9 mouse cellular contexts compared by ENCODE assay signal in the genomic region with DNA sequence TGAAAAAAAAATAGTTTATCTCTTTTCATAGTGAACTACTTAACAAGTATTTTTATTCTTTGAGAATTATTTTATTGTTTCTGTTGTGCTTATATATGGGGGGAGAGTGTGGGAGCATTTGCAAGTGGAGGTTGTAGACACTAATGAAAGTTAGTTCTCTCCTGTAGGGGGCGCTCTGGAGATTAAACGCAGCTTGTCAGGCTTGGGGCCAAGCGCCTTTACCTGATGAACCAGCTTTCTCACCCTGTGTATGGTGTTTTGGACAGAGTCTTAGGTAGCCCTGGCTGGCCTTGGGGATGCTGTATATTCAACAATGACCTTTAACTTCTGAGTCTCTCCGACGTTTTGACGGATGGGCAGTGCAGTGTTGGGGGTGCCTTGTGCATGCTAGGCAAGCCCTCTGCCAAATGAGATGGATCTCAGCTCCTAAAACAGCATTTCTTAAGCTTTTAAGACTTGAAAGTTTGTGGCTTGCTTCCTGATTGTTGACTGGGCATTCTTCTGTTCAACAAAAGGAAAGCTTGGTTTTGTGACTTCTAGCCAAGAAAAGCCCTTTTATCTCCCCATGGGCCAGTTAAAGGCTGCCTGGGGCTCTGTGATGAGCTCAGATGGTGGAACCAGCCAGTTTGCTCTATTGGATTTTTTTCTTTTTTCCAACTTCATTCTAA.
DNase-seq lines count a peak whose midpoint lies in the region; ATAC-seq lines count a peak whose summit lies in the region.
"Had no signal": no experiment of that assay in that cellular context is flagged by ENCODE, and none has a peak within 500 bp of the region (broad histone marks: within the 10 kb centered on the region; RNA-seq: fewer than 3 reads in every experiment).

No protein-coding gene starts in this region.

- H3K36me3 ChIP-seq in midbrain, embryonic 12.5 days, result no peaks in the 10 kb centered on the region
- no peaks in the 10 kb centered on the region for H3K36me3 ChIP-seq in midbrain, embryonic 14.5 days (ENCODE audit: control insufficient read depth, insufficient read depth, low read length)
- no peaks in the 10 kb centered on the region for H3K36me3 ChIP-seq in hindbrain, embryonic 16.5 days (ENCODE audit: control insufficient read depth, insufficient read depth, low read length)
- H3K36me3 ChIP-seq in stomach, embryonic 15.5 days, result no peaks in the 10 kb centered on the region

- ATAC-seq in midbrain, embryonic 12.5 days (ENCODE audit: low FRiP score, low read depth), result no peak
- ATAC-seq in midbrain, embryonic 14.5 days (ENCODE audit: low FRiP score, low TSS enrichment), result no peak
- ATAC-seq in hindbrain, embryonic 16.5 days, result 0 out of 2 replicates have a peak, but pooled peaks have one; percentile 41
- no peak for ATAC-seq in stomach, embryonic 15.5 days (ENCODE audit: insufficient read depth, low FRiP score, low read depth)

- DNase-seq in adrenal gland, postnatal 14 days, result peak; percentile 57
- no peak for DNase-seq in adrenal gland, adult 8-10 months
- no peak for DNase-seq in midbrain, embryonic 14.5 days
- no peak for DNase-seq in ovary, postnatal 36 days (ENCODE audit: low spot score)
- no peak for DNase-seq in gastrocnemius, postnatal 25 days

- no peak overlapping the region for H3K4me3 ChIP-seq in midbrain, embryonic 12.5 days
- no peak overlapping the region for H3K4me3 ChIP-seq in midbrain, embryonic 14.5 days (replicated peaks; ENCODE audit: low read depth, low read length)
- H3K4me3 ChIP-seq in hindbrain, embryonic 16.5 days (ENCODE audit: low read length), result no peak overlapping the region
- H3K4me3 ChIP-seq in stomach, embryonic 15.5 days (replicated peaks), result no peak overlapping the region
- H3K4me3 ChIP-seq: myocyte had no signal

- no peak overlapping the region for H3K4me2 ChIP-seq in midbrain, embryonic 12.5 days (replicated peaks)
- no peak overlapping the region for H3K4me2 ChIP-seq in midbrain, embryonic 14.5 days (ENCODE audit: low read length)
- no peak overlapping the region for H3K4me2 ChIP-seq in hindbrain, embryonic 16.5 days (ENCODE audit: low read length)
- no peak overlapping the region for H3K4me2 ChIP-seq in stomach, embryonic 15.5 days

- H3K9ac ChIP-seq in midbrain, embryonic 12.5 days (replicated peaks), result no peak overlapping the region
- H3K9ac ChIP-seq in midbrain, embryonic 14.5 days (replicated peaks; ENCODE audit: low read length), result no peak overlapping the region
- no peak overlapping the region for H3K9ac ChIP-seq in hindbrain, embryonic 16.5 days (ENCODE audit: low read depth, low read length)
- no peak overlapping the region for H3K9ac ChIP-seq in stomach, embryonic 15.5 days

- 8% methylated on average over 6 of the region's 6 CpGs for WGBS in midbrain, embryonic 12.5 days
- 5% methylated on average over 6 of the region's 6 CpGs for WGBS in midbrain, embryonic 14.5 days
- WGBS in hindbrain, embryonic 16.5 days, result 4% methylated on average over 6 of the region's 6 CpGs
- 23% methylated on average over 6 of the region's 6 CpGs for WGBS in stomach, embryonic 15.5 days

- peaks cover 60% of the 10 kb centered on the region for H3K4me1 ChIP-seq in midbrain, embryonic 12.5 days
- peaks cover 52% of the 10 kb centered on the region for H3K4me1 ChIP-seq in midbrain, embryonic 14.5 days (ENCODE audit: control insufficient read depth, insufficient read depth, low read length)
- peaks cover 25% of the 10 kb centered on the region for H3K4me1 ChIP-seq in hindbrain, embryonic 16.5 days (ENCODE audit: control insufficient read depth, insufficient read depth, low read depth, low read length)
- H3K4me1 ChIP-seq in stomach, embryonic 15.5 days, result peaks cover 26% of the 10 kb centered on the region

- no peaks in the 10 kb centered on the region for H3K27me3 ChIP-seq in midbrain, embryonic 12.5 days
- no peaks in the 10 kb centered on the region for H3K27me3 ChIP-seq in midbrain, embryonic 14.5 days (ENCODE audit: control insufficient read depth, insufficient read depth, low read length)
- no peaks in the 10 kb centered on the region for H3K27me3 ChIP-seq in hindbrain, embryonic 16.5 days (replicated peaks; ENCODE audit: control insufficient read depth, insufficient read depth, low read length)
- no peaks in the 10 kb centered on the region for H3K27me3 ChIP-seq in stomach, embryonic 15.5 days (replicated peaks)

- 0 out of 2 replicates have a peak overlapping the region, but pooled peaks have one; percentile 25 for H3K27ac ChIP-seq in midbrain, embryonic 12.5 days (replicated peaks)
- H3K27ac ChIP-seq in midbrain, embryonic 14.5 days (replicated peaks; ENCODE audit: low read depth, low read length), result no peak overlapping the region
- H3K27ac ChIP-seq in hindbrain, embryonic 16.5 days (ENCODE audit: low read depth, low read length), result 0 out of 2 replicates have a peak overlapping the region, but pooled peaks have one; percentile 36
- H3K27ac ChIP-seq in stomach, embryonic 15.5 days, result peak overlapping the region; percentile 55; the same call in 1 of the 2 replicates

- no peaks in the 10 kb centered on the region for H3K9me3 ChIP-seq in midbrain, embryonic 12.5 days
- H3K9me3 ChIP-seq in midbrain, embryonic 14.5 days (ENCODE audit: control insufficient read depth, low read length), result no peaks in the 10 kb centered on the region
- no peaks in the 10 kb centered on the region for H3K9me3 ChIP-seq in hindbrain, embryonic 16.5 days (ENCODE audit: control insufficient read depth, low read length)
- no peaks in the 10 kb centered on the region for H3K9me3 ChIP-seq in stomach, embryonic 15.5 days
